Mouse (Mus musculus) layer of hippocampus, adult 6 months (tissue): ENCODE measurements around the gene Gm2022. TPM values are rescaled to one million over a fixed set of nuclear protein-coding genes. Genes with fewer than 3 reads are reported as not detected.

Experiments
- long read RNA-seq, 2 experiments: library from polyadenylated mRNA; unstranded; transcript quantifications; one replicate each; pipeline ENCODE4 v2.0.0; 2019 to 2020
- polyA plus RNA-seq: library from polyadenylated mRNA; unstranded; fragments of <200 nt; fragmentation: Nextera tagmentation; gene quantifications from 2 replicates; pipeline ENCODE4 v1.2.3, GENCODE M21; 2021

The Gm2022 gene
- polyA plus RNA-seq: not detected in 2 replicates
- long read RNA-seq, experiment 1: 0 reads
- long read RNA-seq, experiment 2: 0 reads

GRCm38 (mm10) chr12:87895070-87895469 is at the start of gene Gm2022:
Gm2022 (plus strand) TSS chr12:87895370.

DNA sequence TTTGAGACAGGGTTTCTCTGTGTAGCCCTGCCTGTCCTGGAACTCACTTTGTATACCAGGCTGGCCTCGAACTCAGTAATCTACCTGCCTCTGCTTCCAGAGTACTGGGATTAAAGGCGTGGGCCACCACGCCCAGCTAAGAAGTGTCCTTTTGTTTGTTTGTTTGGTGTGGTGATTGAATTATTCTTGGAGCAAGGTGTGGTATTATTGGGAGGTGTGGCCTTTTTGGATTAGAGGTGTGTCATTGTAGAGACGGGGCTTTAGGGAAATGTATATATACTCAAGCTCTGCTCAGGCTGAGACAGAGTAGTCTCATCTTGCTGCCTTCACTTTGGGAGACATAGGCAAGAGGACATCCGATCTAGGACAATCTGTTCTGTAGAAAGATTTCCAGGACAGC is 21.4 kb upstream of the Gm2022 start, which contains the start of gene Gm2016:
Gm2016 (plus strand) TSS at position 301 of the 400 bp plus-strand sequence.

GRCm38 (mm10) chr12:87919721-87920120 is 24.6 kb downstream of the Gm2022 start, which contains the start of gene Gm2035:
Gm2035 (minus strand) TSS chr12:87919857.

Other genes starting within 250 kb of the Gm2022 start
- gene Gm21319, start 119.6 kb upstream of the Gm2022 start, polyA plus RNA-seq: not detected in 2 replicates
- gene Gm21936, start 99.9 kb upstream of the Gm2022 start, polyA plus RNA-seq: not detected in 2 replicates
- not detected in 2 replicates for gene BB287469, start 78.8 kb upstream of the Gm2022 start, polyA plus RNA-seq
- gene Gm2001, start 53.0 kb upstream of the Gm2022 start, polyA plus RNA-seq: not detected in 2 replicates
- not detected in 2 replicates for gene Gm2016, start 21.3 kb upstream of the Gm2022 start, polyA plus RNA-seq
- not detected in 2 replicates for gene Gm2035, start 24.5 kb downstream of the Gm2022 start, polyA plus RNA-seq
- gene Gm2042, start 58.7 kb downstream of the Gm2022 start, polyA plus RNA-seq: not detected in 2 replicates
- not detected in 2 replicates for gene Gm2075, start 116.5 kb downstream of the Gm2022 start, polyA plus RNA-seq
- gene Gm6803, start 123.4 kb downstream of the Gm2022 start, polyA plus RNA-seq: not detected in 2 replicates
- gene Gm2056, start 131.6 kb downstream of the Gm2022 start, polyA plus RNA-seq: not detected in 2 replicates
- gene Gm16368, start 188.3 kb downstream of the Gm2022 start, polyA plus RNA-seq: not detected in 2 replicates